Mouse (Mus musculus) urinary bladder, postnatal 10 days (tissue): Measurements from ENCODE around the gene Ptpre.
A peak's percentile ranks its signal among the peaks of the same experiment; 100 is the strongest.
"Not testable (repeated sequence)": the region's sequence is repeated elsewhere in the genome, so short reads cannot be mapped to it uniquely, and the experiment has no call there.

Experiments used
- DNase-seq: peaks from one replicate; pipeline ENCODE4 v3.0.0; 2022; ENCODE audit warnings: low spot score

Gene Ptpre

DNA sequence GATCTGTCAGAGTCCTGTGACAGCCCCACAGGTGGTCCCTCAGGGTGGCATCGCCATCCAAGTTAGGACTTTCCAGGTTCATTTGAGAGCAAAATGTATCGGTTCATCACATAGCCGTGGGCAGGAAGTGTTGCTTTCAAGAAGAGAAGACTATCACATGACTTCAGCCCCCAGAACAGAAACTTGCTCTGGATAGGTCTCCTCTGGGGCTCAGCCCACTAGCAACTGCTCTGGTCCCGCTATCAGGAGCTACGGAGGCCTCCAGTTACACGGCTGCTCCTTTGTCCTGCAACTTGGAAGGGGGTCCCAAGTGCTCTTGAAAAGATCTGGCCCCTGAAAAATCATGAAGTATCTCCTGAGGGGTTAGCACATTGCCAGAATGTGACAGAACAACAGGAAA, 109.7 kb downstream of the Ptpre start:
- DNase-seq, result no peak

DNA sequence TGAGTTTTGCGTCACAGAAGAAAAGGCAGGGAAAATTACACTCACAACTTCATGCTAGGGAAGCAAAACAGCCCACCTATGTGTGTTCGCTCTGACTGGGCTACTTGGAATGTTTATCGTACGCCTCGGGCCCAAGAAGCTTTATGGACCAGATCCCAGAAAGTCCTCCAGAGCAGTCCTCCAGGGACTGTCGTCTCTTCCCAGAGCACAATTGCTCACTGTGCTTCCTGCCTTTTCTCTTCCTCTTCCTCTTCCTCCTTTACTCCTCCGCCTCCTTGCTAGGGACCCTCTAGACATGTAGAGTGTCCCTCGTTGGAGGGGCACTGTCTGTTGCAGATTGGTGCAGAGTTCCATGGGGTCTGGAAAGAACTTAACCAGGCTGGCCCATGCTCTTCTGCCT, 111.5 kb downstream of the Ptpre start:
- no peak for DNase-seq

DNA sequence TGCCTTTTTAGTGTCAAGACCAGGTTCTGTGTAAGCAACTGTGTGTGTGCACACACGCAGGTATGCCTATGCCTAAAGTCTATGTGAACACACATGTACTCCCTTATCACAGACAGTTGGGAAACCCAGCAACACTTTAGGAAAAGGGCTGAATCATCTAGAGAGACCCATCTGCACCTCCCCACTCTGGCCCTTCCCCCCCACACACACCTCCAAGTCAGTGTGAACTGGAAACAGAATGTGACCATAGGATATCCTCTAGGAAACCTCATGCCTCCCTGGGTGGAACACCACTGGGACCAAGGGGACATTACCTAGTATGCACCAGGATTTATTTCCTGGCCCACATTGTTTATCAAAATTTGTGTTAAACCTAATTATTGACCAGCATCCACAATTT, 112.0 kb downstream of the Ptpre start:
- no peak for DNase-seq

DNA sequence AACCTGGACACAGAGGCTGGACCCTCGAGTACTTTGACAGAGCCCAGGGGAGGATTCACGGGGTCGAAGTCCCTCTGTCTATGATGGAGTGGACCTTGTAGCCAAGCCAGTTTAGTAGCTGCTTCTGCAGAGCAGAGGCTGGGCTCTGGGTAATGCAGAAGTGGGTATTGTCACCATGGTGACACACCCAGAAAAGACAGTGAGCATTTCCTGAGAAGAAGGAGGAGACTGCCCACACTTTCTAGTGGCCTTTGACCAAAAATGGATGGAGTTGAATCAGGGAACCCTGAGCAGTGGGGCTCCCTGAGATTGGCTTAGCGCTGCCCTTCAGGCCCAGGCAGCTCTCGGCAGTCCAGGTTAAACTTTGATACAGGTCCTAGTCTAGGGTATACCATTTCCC, 112.8 kb downstream of the Ptpre start:
- DNase-seq, result no peak

DNA sequence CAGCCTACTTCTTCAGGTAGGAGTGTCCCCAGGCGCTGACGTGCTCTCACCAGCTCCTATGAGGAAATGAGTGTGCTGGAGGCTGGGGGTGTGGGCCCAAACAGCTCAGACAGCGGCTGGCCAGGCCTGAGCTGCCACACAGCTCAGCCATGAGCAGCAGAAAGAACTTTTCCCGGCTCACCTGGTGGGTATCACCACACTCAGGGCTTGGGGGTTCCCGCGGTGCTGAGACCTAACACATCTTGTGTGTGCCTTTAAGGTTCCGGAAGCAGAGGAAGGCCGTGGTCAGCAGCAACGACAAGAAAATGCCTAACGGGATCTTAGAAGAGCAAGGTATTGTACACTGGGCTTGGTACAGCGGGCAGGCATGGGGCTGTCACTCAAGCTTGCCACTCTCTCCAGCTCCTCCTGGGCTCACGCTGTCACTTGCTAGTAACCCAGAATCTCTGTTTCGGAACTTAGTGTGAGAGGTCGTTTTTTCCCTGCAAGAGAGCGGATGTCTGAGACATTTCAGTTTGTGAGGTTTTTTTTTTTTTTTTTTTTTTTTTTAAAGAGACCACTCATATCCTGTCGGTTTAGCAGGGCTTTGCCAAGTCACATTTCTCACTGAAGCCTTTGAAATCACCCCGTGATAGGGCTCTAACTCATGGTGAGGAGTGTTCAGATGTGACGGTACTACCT, 114.7 kb downstream of the Ptpre start:
- no peak for DNase-seq

GRCm38 (mm10) chr7:135652781-135653180, 115.5 kb downstream of the Ptpre start:
- no peak for DNase-seq

DNA sequence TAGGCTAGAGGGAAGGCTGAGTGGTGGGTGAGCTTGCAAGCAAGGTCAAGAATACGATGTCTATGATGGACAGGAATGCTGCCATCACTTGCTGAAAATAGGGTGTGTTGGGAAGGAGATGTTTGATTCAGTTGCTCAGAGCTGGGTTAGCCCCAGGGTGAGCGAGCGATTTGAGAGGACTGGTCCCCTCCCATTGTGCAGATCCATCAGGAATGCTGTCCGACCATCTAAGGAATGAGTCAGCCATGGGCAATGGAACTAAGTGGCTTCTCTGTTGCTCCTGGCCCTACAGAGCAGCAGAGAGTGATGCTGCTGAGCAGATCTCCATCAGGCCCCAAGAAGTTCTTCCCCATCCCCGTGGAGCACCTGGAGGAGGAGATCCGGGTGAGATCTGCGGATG, 116.3 kb downstream of the Ptpre start:
- no peak for DNase-seq

- DNase-seq, result no peak
Measured at GRCm38 (mm10) chr7:135654288-135654687, 117.0 kb downstream of the Ptpre start.

DNA sequence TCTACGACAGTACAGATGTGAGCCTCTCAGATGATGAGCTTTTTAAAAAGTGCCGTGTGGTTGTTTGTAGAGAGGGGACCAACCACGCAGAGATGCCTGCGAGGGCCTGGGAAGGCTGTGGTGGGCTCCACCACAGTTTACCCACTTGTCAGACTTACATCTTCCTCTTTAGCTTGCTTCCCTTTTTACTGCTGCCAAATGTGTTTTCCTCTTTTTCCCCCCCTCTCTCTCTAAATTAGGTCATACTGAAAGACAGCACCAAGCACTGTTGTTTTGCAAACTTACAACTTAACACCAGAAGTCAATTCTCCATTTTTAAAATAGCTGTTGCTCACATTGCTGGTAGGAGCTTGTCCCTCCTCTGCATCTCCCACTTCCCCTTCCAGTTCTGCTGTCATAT, 117.8 kb downstream of the Ptpre start:
- no peak for DNase-seq

GRCm38 (mm10) chr7:135658150-135658549, 120.9 kb downstream of the Ptpre start:
- DNase-seq, result no peak

GRCm38 (mm10) chr7:135659314-135659935, 122.1 kb downstream of the Ptpre start:
- DNase-seq, result no peak

- no peak for DNase-seq
Measured at GRCm38 (mm10) chr7:135660314-135660713, 123.0 kb downstream of the Ptpre start.

DNA sequence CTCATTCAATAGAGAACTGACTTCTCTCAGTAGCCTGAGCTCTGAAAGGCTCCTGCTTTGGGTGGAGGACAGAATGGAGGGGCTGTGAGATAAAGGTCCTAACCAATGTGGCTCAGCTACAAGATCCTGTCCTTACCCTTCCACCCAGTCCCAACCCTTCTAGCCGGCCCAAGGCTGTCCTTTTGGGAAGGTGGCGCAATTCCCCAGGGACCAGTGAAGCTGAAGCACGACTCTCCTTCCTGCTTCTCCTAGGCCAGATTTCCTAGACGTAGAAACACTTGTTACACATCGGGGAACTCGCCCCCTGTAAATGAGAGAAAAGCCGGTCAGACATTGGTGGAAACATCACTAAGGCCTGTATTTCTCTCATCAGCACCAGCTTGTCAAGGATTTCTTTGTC, 126.9 kb downstream of the Ptpre start:
- DNase-seq, result no peak

- DNase-seq, result no peak
Measured at GRCm38 (mm10) chr7:135666314-135666713, 129.0 kb downstream of the Ptpre start.

- no peak for DNase-seq
Measured at GRCm38 (mm10) chr7:135668852-135669739, 131.8 kb downstream of the Ptpre start.

- DNase-seq, result no peak
Measured at GRCm38 (mm10) chr7:135673576-135673975, 136.3 kb downstream of the Ptpre start.

DNA sequence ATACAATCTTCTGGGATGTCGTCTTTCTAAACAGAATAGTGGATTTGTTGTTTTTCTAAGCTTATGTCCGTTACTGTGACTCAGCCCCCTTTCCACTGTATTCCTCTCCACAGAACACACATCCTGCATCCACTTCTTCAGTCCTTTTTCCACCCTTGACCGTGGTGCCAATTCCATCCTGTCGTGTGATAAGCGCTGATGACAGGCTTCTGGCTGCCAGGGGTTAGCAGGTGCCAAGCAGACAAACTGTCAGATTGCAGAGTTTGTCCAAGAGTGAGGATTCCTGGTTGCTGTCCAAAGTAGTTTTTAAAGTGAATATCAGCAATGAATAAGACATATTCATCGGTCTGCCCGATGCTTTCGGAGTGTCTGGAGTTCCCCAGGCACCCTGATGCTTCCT, 139.4 kb downstream of the Ptpre start:
- no peak for DNase-seq

DNA sequence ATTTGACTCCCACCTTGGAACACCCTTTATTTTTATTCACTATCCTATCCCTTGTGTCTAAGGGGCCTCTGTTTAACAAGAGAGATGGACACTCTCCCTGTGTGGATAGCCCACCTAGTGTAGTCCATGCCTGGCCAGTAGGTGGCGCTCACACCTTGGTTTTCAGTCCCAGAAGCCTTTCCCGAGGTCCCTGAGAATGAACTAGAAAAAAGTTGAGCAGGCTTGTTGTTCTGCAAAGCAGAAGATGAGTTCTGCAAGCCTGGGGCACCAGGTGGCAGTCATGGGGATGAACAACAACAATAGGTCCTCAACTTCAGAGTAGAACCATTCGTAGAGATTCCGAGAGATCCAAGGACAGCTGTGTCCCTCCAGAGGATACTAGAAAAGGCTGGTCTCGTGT, 143.1 kb downstream of the Ptpre start:
- DNase-seq, result peak; percentile 28

GRCm38 (mm10) chr7:135684098-135684497, 146.8 kb downstream of the Ptpre start:
- not testable (repeated sequence) for DNase-seq

DNA sequence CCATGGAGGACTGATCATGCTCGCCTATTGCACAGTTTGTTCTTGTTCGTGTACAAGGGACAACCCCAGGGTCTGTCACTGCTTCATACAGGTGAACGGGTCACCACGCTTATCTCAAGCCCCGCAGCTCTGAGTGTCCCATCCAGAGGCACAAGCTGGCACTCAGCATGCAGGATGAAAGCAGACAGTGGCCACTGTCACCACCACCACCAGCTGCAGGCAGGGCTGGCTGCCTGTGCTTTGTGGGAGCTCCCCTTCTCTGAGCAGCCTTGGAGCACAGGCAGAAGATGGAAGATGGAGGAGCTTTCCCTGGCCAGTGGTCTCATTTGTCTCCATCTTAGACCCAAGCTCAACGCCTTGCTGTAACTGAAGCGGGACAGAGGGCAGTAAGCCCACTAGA, 147.7 kb downstream of the Ptpre start:
- DNase-seq, result no peak

- DNase-seq, result no peak
Measured at GRCm38 (mm10) chr7:135689396-135689795, 152.1 kb downstream of the Ptpre start.

DNA sequence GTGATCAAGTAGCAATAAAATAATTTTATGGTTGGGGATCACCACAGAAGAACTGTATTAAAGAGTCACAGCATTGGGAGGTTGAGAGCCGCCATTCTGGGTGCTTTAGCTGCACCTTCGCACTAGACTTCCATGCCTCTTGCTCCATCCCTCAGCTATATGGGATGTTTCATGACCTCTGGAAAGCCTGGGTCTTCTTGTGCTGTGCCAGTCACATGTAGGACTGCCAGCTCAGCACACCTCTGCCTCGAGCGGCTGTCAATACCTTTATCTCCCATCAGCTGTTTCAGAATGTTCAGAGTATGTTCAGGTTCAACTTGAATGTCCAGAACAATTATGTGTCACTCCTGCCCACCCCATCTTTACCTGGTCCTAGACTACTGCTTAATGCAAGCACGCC, 154.7 kb downstream of the Ptpre start:
- DNase-seq, result no peak

DNA sequence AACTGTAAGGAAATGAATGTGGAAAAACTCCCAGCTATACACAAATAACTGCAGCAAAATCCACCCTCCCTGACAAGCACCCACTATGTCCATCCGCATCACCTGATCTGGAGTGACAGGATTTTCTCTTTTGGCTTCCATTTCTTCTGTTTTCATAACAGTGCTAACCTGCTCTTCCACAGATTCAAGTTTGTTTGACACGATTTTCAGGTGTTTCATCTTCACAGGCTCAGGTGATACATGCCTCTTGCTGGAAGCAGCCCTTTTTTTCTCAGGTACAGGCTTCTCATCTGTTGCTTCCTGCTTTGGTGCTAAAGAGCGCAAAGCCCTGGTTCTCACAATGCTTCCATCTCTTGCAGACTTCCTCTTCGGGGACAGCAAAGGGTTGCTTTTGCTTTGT, 156.8 kb downstream of the Ptpre start:
- DNase-seq, result no peak
